Mouse (Mus musculus): ENCODE results near the gene Rbm8a.

Gene Rbm8a

GRCm38 (mm10) chr3:96673514-96673913 is 43.8 kb downstream of the Rbm8a start:
- DNase-seq, result no peak

- no peak for DNase-seq
Measured at GRCm38 (mm10) chr3:96674442-96674841, 44.7 kb downstream of the Rbm8a start.

DNA sequence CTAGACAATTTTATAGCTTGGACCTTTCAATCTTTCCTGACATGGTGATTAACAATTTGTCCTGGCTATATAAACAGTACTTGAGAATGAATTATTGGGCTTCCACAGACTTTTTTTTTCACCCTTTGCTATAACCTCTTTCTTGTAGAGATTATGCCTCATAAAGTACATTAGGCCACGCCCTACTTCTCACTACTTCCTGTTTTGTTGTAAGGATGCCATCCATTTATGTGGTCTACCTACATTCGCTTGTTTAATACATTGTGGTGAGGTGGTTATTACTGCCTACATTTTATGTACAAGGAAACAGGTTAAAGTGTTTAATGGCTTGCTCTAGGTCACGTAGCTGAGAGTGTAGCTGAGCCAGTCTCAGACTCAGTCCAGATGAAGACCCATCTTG is 45.4 kb downstream of the Rbm8a start:
- no peak for DNase-seq

DNA sequence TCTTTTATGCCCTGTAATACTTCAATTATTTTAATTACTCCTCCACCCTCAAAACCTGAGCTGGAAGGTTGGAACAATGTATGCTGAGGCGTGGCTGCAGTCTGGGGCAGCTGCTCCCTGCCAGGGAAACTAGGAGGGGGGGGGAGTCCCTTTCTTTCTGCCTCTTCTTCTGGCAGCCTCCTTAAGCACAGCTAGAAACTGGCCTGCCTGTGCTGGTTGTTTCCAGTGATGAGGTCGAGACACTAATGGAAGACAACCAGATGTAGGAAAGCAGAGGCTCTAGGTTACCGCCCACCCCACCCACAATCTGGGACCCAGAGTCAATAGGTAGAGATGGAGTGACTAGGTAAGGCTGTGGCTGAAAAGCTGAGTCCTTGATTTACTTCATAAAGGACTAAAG is 46.0 kb downstream of the Rbm8a start:
- no peak for DNase-seq

DNA sequence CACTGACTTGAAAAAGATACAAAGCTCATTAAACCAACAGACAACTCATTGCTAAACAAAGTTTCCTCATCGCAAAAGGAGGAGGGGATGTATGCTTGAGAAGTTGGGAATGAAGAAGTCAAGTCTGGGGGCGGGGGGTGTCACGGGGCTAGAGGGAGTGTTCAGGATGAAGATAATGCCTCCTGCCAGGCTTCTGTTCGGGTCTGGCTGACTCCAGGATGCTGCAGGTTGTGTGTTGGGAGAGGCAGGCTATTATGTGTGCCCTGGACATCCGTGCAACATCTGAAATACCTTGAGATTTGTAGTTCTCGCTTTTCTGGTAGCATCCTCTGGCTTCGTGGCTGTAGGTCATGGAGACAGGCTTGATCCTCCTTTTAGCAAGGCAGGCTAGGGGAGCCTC is 48.7 kb downstream of the Rbm8a start:
- DNase-seq, result no peak

DNA sequence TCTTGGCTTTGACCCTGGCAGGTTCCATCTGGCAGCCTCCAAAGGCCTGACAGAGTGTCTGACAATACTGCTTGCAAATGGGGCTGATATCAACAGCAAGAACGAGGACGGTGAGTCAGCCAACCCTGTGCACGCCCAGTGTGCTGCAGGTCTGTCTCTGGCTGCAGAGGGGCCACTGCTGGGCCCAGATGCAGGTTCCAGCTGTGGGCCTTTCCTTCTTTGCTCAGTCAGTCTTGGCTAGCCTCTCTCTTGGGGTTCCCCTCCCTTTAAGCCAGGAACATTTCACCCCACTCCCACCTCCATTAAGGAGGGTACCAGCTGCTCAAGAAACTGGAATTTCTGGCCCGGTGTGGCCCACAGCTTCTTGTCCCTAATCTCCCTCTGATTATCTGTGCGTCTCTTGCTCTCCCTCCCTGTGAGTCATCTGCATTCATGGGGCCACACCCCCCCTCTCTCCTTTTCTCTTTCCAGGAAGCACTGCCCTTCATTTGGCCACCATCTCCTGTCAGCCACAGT is 49.5 kb downstream of the Rbm8a start:
- DNase-seq, result no peak

- DNase-seq, result no peak
Measured at GRCm38 (mm10) chr3:96680269-96680956, 50.7 kb downstream of the Rbm8a start.
